Comparison of ENCODE assay signal across 24 mouse cellular contexts in genomic region chr11:20862101-20862500, GRCm38 (mm10).
"Had no signal": no experiment of that assay in that cellular context is flagged by ENCODE, and none has a peak within 500 bp of the region (broad histone marks: within the 10 kb centered on the region; RNA-seq: fewer than 3 reads in every experiment).

No protein-coding gene starts in this region.

- H3K4me3 ChIP-seq: heart, embryonic 10.5 days; heart, embryonic 12.5 days; hindbrain, embryonic 13.5 days; hindbrain, embryonic 15.5 days; kidney, embryonic 15.5 days; limb, embryonic 13.5 days; limb, embryonic 15.5 days; liver, embryonic 12.5 days had no signal

- H3K36me3 ChIP-seq: heart, embryonic 10.5 days; heart, embryonic 12.5 days; hindbrain, embryonic 13.5 days; hindbrain, embryonic 15.5 days; kidney, embryonic 15.5 days; limb, embryonic 13.5 days; limb, embryonic 15.5 days; liver, embryonic 12.5 days had no signal

- DNase-seq: forebrain, postnatal 0 days; gastrocnemius, postnatal 14 days; gastrocnemius, postnatal 36 days; heart, postnatal 14 days; heart, postnatal 36 days; kidney, adult 11 months; kidney, adult 2 months; kidney, adult 9 months; kidney, postnatal 14 days; kidney, postnatal 36 days; layer of hippocampus, adult 9-11 months; layer of hippocampus, postnatal 36 days; left cerebral cortex, postnatal 4 days had no signal

- H3K27me3 ChIP-seq: heart, embryonic 12.5 days; hindbrain, embryonic 15.5 days; kidney, embryonic 15.5 days; limb, embryonic 13.5 days; limb, embryonic 15.5 days had no signal

- H3K9ac ChIP-seq: forebrain, postnatal 0 days; heart, embryonic 12.5 days; hindbrain, embryonic 13.5 days; hindbrain, embryonic 15.5 days; kidney, embryonic 15.5 days; limb, embryonic 13.5 days; limb, embryonic 15.5 days; liver, embryonic 12.5 days had no signal

- H3K4me2 ChIP-seq: heart, embryonic 12.5 days; hindbrain, embryonic 13.5 days; hindbrain, embryonic 15.5 days; kidney, embryonic 15.5 days; limb, embryonic 13.5 days; limb, embryonic 15.5 days; liver, embryonic 12.5 days had no signal

- H3K9me3 ChIP-seq: heart, embryonic 10.5 days; heart, embryonic 12.5 days; hindbrain, embryonic 13.5 days; hindbrain, embryonic 15.5 days; kidney, embryonic 15.5 days; limb, embryonic 13.5 days; limb, embryonic 15.5 days; liver, embryonic 12.5 days had no signal

- H3K27ac ChIP-seq: heart, embryonic 10.5 days; hindbrain, embryonic 13.5 days; hindbrain, embryonic 15.5 days; hindbrain, postnatal 0 days; kidney, embryonic 15.5 days; kidney, postnatal 0 days; limb, embryonic 13.5 days; limb, embryonic 15.5 days; liver, embryonic 12.5 days had no signal

- ATAC-seq: forebrain, postnatal 0 days; hindbrain, postnatal 0 days; intestine, embryonic 16.5 days; liver, embryonic 12.5 days had no signal
